Mouse (Mus musculus) megakaryocyte, embryonic 14.5 days (primary cell): ENCODE results near the gene Gphb5. TPM values are rescaled to one million over a fixed set of nuclear protein-coding genes. Genes with fewer than 3 reads are reported as not detected.

Experiments used
- H3K27me3 ChIP-seq: replicated peaks from 2 replicates; pipeline ENCODE3; 2012; ENCODE audit warnings: inconsistent platforms
- H3K36me3 ChIP-seq: replicated peaks from 2 replicates; pipeline ENCODE3; 2012; ENCODE audit warnings: low read length, inconsistent platforms, mixed read lengths
- H3K4me1 ChIP-seq: 2 replicates; pipeline ENCODE4 v1.6.1; 2012; ENCODE audit warnings: inconsistent platforms
- H3K4me3 ChIP-seq: replicated peaks from 2 replicates; pipeline ENCODE3; 2012; ENCODE audit warnings: moderate library complexity, mild to moderate bottlenecking, inconsistent platforms
- H3K9me3 ChIP-seq: 2 replicates; pipeline ENCODE4 v1.6.1; 2012; ENCODE audit warnings: inconsistent platforms
- FLI1 ChIP-seq: IDR thresholded peaks from 2 replicates; pipeline ENCODE4 v1.6.1; 2012; ENCODE audit warnings: low read length, inconsistent platforms, mixed read lengths
- GATA1 ChIP-seq: IDR thresholded peaks from 3 replicates; pipeline ENCODE4 v1.6.1; 2012; ENCODE audit warnings: mixed read lengths, low read length, inconsistent platforms, borderline replicate concordance
- polyA plus RNA-seq: library from polyadenylated mRNA; stranded (reverse); fragments of >175 nt; gene quantifications from 2 replicates; pipeline ENCODE4 v1.2.3, GENCODE M21; 2012; ENCODE audit warnings: low replicate concordance; ENCODE audit not compliant: insufficient read depth

Gene Gphb5
- not detected in 2 replicates for polyA plus RNA-seq

- Histone ChIP-seq H3K4me1 (peaks cover 13% of the 10 kb centered on the region), H3K4me3 (no peak within 1 kb of the TSS), H3K36me3 (no peaks in the 10 kb centered on the region), H3K9me3 (no peaks in the 10 kb centered on the region), H3K27me3 (peaks cover 1% of the 10 kb centered on the region)
- TF ChIP-seq FLI1, result no peak
These were observed at the start of gene Gphb5 for GRCm38 (mm10) chr12:75416681-75417080. TSS of gene Gphb5 (minus strand) at chr12:75416781.

DNA sequence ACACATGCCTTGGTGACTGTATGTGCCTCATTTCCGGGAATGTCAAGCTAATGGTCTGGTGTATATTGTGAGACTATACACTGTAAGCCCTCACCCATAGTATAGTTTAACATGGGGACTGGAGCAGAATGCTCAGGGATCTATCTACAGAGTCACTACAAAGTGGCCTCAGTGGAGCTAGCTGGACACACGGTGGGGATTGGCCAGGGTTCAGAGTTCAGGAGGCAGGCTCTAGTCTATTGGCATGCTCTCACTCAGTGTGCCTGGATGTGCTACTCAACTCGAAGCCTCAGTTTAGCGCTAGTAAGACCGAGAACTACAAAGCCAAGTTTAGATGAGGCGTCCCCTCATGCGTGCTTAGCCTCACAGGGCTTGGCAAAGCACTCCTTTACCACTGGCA is 49.6 kb upstream of the Gphb5 start:
- no peaks in the 10 kb centered on the region for H3K9me3 ChIP-seq
- peaks cover 4% of the 10 kb centered on the region; the same call in 1 of the 2 replicates for H3K4me1 ChIP-seq
- H3K27me3 ChIP-seq, result no peaks in the 10 kb centered on the region
- H3K4me3 ChIP-seq, result no peak overlapping the region
- no peak for TF ChIP-seq FLI1
- TF ChIP-seq GATA1, result no peak
- peaks cover 90% of the 10 kb centered on the region for H3K36me3 ChIP-seq

GRCm38 (mm10) chr12:75464016-75464769 is 47.6 kb upstream of the Gphb5 start:
- TF ChIP-seq FLI1 (no peak), GATA1 (no peak)
- H3K4me1 ChIP-seq, result peaks cover 11% of the 10 kb centered on the region
- no peak overlapping the region for H3K4me3 ChIP-seq
- no peaks in the 10 kb centered on the region for H3K9me3 ChIP-seq
- H3K27me3 ChIP-seq, result no peaks in the 10 kb centered on the region
- H3K36me3 ChIP-seq, result peaks cover 97% of the 10 kb centered on the region

- H3K36me3 ChIP-seq, result peaks cover 90% of the 10 kb centered on the region
- H3K9me3 ChIP-seq, result no peaks in the 10 kb centered on the region
- no peaks in the 10 kb centered on the region for H3K27me3 ChIP-seq
- no peak overlapping the region for H3K4me3 ChIP-seq
- peaks cover 11% of the 10 kb centered on the region for H3K4me1 ChIP-seq
- no peak for TF ChIP-seq GATA1
- TF ChIP-seq FLI1, result no peak
These were observed 44.0 kb upstream of the Gphb5 start for GRCm38 (mm10) chr12:75460561-75460960.

GRCm38 (mm10) chr12:75459656-75460055 is 43.1 kb upstream of the Gphb5 start:
- TF ChIP-seq GATA1, result no peak
- no peak for TF ChIP-seq FLI1
- H3K36me3 ChIP-seq, result peaks cover 82% of the 10 kb centered on the region
- H3K9me3 ChIP-seq, result no peaks in the 10 kb centered on the region
- H3K4me1 ChIP-seq, result peaks cover 11% of the 10 kb centered on the region
- H3K4me3 ChIP-seq, result no peak overlapping the region
- H3K27me3 ChIP-seq, result no peaks in the 10 kb centered on the region

DNA sequence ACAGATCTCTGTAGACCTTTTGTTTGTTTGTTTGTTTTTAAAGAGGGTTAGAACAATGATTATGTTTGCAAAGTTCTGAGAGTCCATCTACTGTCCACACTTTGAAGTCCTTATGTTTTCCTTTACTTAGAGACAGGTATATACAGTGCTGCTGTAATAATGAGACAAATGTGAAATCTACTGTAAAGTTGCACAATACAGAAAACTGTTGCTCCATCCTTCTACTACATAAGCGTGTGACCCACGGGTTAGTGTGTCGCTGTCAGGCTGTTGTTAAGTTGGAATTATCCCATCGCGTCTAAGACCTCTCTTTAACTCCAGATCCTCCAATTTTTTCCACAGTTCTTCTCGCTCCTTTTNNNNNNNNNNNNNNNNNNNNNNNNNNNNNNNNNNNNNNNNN is 36.9 kb upstream of the Gphb5 start:
- no peak overlapping the region for H3K4me3 ChIP-seq
- peaks cover 67% of the 10 kb centered on the region for H3K36me3 ChIP-seq
- TF ChIP-seq GATA1, result no peak
- TF ChIP-seq FLI1, result no peak
- H3K4me1 ChIP-seq, result peaks cover 17% of the 10 kb centered on the region
- no peaks in the 10 kb centered on the region for H3K27me3 ChIP-seq
- no peaks in the 10 kb centered on the region for H3K9me3 ChIP-seq

GRCm38 (mm10) chr12:75453027-75453426 is 36.4 kb upstream of the Gphb5 start:
- Histone ChIP-seq H3K9me3 (no peaks in the 10 kb centered on the region), H3K27me3 (no peaks in the 10 kb centered on the region), H3K36me3 (peaks cover 63% of the 10 kb centered on the region), H3K4me3 (no peak overlapping the region), H3K4me1 (peaks cover 17% of the 10 kb centered on the region)
- no peak for TF ChIP-seq GATA1
- TF ChIP-seq FLI1, result no peak

DNA sequence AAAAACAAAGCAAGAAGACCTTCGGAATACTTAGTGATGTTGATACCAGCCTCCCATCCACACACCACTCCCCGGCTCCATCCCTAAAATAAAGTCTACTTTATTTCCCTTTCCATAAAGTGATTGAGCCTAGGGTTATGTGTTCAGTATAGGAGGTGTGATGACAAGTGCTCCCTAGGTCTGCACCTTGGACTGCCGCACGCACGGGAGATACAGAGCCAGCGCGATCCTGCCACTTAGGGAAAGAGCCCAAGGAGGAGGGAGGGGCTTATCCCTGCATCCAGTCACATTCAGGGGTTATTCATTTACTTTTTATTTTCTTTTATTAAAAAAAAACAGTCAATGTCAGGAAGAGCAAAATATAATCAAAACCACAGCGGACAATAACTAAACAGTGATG is 34.0 kb upstream of the Gphb5 start:
- peaks cover 25% of the 10 kb centered on the region for H3K4me1 ChIP-seq
- H3K4me3 ChIP-seq, result no peak overlapping the region
- H3K27me3 ChIP-seq, result no peaks in the 10 kb centered on the region
- no peaks in the 10 kb centered on the region for H3K9me3 ChIP-seq
- H3K36me3 ChIP-seq, result peaks cover 46% of the 10 kb centered on the region
- TF ChIP-seq FLI1 (no peak), GATA1 (no peak)

DNA sequence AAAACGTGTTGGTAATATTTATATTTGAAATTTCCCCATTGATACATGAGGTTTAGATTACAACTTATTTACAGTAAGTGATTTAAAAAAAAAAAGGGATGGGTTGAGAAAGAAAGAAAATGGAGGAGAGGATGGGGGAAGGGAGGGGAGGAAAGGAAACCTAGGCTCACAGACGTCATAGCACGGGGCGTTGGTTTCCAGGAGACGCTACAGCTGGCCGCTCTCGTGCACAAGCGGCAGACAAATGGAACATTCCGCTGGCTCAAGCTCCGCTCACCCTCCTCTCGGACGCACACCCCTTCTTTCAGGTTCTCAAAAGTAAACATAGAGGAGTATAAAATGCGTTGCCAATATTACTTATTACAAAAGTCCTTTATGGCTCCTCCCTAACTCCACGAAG is 33.4 kb upstream of the Gphb5 start:
- Histone ChIP-seq H3K4me1 (peaks cover 31% of the 10 kb centered on the region), H3K4me3 (no peak overlapping the region), H3K9me3 (no peaks in the 10 kb centered on the region), H3K36me3 (peaks cover 46% of the 10 kb centered on the region), H3K27me3 (no peaks in the 10 kb centered on the region)
- TF ChIP-seq GATA1, result no peak
- TF ChIP-seq FLI1, result no peak

DNA sequence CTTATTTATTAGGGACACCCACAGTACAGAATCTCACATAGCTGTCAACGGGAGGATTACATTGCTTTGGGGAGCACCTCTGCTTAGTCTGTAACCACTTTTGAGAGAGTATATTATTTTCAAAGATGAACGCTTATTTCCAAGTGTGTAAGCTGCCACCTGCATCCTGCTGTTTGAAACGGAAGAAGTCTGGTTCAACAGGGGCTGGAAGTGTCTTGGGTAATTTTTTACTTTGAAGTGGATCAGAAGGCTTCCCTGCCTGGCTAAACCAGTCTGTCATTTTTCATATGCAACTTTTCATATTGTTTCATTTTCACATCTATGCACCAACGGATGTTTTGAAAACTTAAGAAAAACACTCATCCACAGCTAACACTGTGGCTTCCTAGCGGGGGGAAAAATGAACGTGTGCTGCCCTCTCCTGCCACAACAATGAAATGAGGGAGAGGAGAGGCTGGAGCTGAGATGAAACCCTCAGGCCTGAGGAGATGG is 32.9 kb upstream of the Gphb5 start:
- Histone ChIP-seq H3K9me3 (no peaks in the 10 kb centered on the region), H3K27me3 (no peaks in the 10 kb centered on the region), H3K4me1 (peaks cover 36% of the 10 kb centered on the region), H3K36me3 (peaks cover 43% of the 10 kb centered on the region), H3K4me3 (no peak overlapping the region)
- TF ChIP-seq FLI1 (no peak), GATA1 (no peak)
